Mouse (Mus musculus) MEL (cell line): ENCODE data around the gene Syce3. TPM values are rescaled to one million over a fixed set of nuclear protein-coding genes. Genes with fewer than 3 reads are reported as not detected.

ENCODE experiments used
- DNase-seq: peaks from one replicate; pipeline ENCODE4 v3.0.0; 2011; ENCODE audit warnings: low read depth, low spot score
- H3K27ac ChIP-seq: 2 replicates; pipeline ENCODE4 v1.5.1; 2012; ENCODE audit warnings: low read depth, mild to moderate bottlenecking, control low read depth, low read length, moderate library complexity; ENCODE audit not compliant: control insufficient read depth
- H3K27me3 ChIP-seq, 2 experiments: fragments of 150-350 bp in 1 of 2; sonication (generic) in 1 of 2; 2 replicates each; pipeline ENCODE4 v1.6.1; 2012; ENCODE audit warnings: low read length in 2 of 2, mild to moderate bottlenecking in 2 of 2, improper control_type of control experiment in 1 of 2, moderate library complexity in 1 of 2; ENCODE audit not compliant: insufficient read depth in 2 of 2, control insufficient read depth in 1 of 2
- H3K36me3 ChIP-seq, 2 experiments: 2 replicates each; pipeline ENCODE4 v1.6.1; 2012 to 2014; ENCODE audit warnings: low read length in 2 of 2, improper control_type of control experiment in 1 of 2, inconsistent platforms in 1 of 2, mild to moderate bottlenecking in 1 of 2; ENCODE audit not compliant: insufficient read depth in 2 of 2, control insufficient read depth in 1 of 2
- H3K4me1 ChIP-seq, 2 experiments: fragments of 150-350 bp in 1 of 2; sonication (generic) in 1 of 2; 2 replicates each; pipeline ENCODE4 v1.6.1; 2012; ENCODE audit warnings: low read length in 2 of 2, improper control_type of control experiment in 1 of 2, mild to moderate bottlenecking in 1 of 2; ENCODE audit not compliant: insufficient read depth in 2 of 2, control insufficient read depth in 1 of 2
- H3K4me3 ChIP-seq, 2 experiments: fragments of 150-350 bp in 1 of 2; sonication (generic) in 1 of 2; 2 replicates each; pipeline ENCODE4 v1.5.1; 2012; ENCODE audit warnings: low read depth in 2 of 2, low read length in 2 of 2, mild to moderate bottlenecking in 2 of 2, moderate library complexity in 2 of 2, control low read depth in 1 of 2, improper control_type of control experiment in 1 of 2; ENCODE audit not compliant: control insufficient read depth in 1 of 2, insufficient read depth in 1 of 2
- H3K79me2 ChIP-seq: 2 replicates; pipeline ENCODE4 v1.6.1; 2012; ENCODE audit warnings: mild to moderate bottlenecking, low read length, moderate library complexity; ENCODE audit not compliant: control insufficient read depth, poor library complexity, insufficient read depth
- H3K9ac ChIP-seq: 2 replicates; pipeline ENCODE4 v1.6.1; 2012; ENCODE audit warnings: low read depth, mild to moderate bottlenecking, control low read depth, low read length, moderate library complexity; ENCODE audit not compliant: control insufficient read depth, poor library complexity, severe bottlenecking
- H3K9me3 ChIP-seq: fragments of 150-350 bp; sonication (generic); replicated peaks from 2 replicates; pipeline ENCODE4 v1.6.1; 2012; ENCODE audit warnings: mild to moderate bottlenecking, low read length, improper control_type of control experiment, moderate library complexity; ENCODE audit not compliant: insufficient read depth
- BHLHE40 ChIP-seq: IDR thresholded peaks from 2 replicates; pipeline ENCODE4 v1.6.1; 2012; ENCODE audit warnings: low read depth, mild to moderate bottlenecking, inconsistent platforms, low read length, improper control_type of control experiment, borderline replicate concordance
- ETS1 ChIP-seq: IDR thresholded peaks from 2 replicates; pipeline ENCODE4 v1.6.1; 2012; ENCODE audit warnings: low read depth, mild to moderate bottlenecking, inconsistent platforms, low read length, improper control_type of control experiment, moderate library complexity
- GABPA ChIP-seq: IDR thresholded peaks from 2 replicates; pipeline ENCODE4 v1.6.1; 2012; ENCODE audit warnings: low read depth, mild to moderate bottlenecking, inconsistent platforms, low read length, improper control_type of control experiment, moderate library complexity
- HCFC1 ChIP-seq: IDR thresholded peaks from 2 replicates; pipeline ENCODE4 v1.6.1; 2012; ENCODE audit warnings: low read depth, mild to moderate bottlenecking, inconsistent platforms, low read length, improper control_type of control experiment, moderate library complexity
- JUND ChIP-seq: IDR thresholded peaks from 2 replicates; pipeline ENCODE4 v1.6.1; 2011; ENCODE audit warnings: low read depth, mild to moderate bottlenecking, improper control_type of control experiment, low read length
- MAFK ChIP-seq: IDR thresholded peaks from 2 replicates; pipeline ENCODE4 v1.6.1; 2011; ENCODE audit warnings: low read depth, mild to moderate bottlenecking, low read length, improper control_type of control experiment, borderline replicate concordance
- MAZ ChIP-seq: IDR thresholded peaks from 2 replicates; pipeline ENCODE4 v1.6.1; 2012; ENCODE audit warnings: low read depth, mild to moderate bottlenecking, inconsistent platforms, low read length, improper control_type of control experiment
- NELFE ChIP-seq: IDR thresholded peaks from 2 replicates; pipeline ENCODE4 v1.6.1; 2011; ENCODE audit warnings: low read depth, low read length, improper control_type of control experiment
- POLR2AphosphoS2 ChIP-seq: IDR thresholded peaks from 2 replicates; pipeline ENCODE4 v1.6.1; 2011; ENCODE audit warnings: low read length, improper control_type of control experiment
- SMC3 ChIP-seq: IDR thresholded peaks from 2 replicates; pipeline ENCODE4 v1.6.1; 2011; ENCODE audit warnings: low read depth, low read length, improper control_type of control experiment
- TAL1 ChIP-seq: IDR thresholded peaks from 2 replicates; pipeline ENCODE4 v1.6.1; 2012; ENCODE audit warnings: mild to moderate bottlenecking, inconsistent platforms, low read length, moderate library complexity, mixed read lengths
- USF2 ChIP-seq, 2 experiments: IDR thresholded peaks; 2 replicates each; pipeline ENCODE4 v1.6.1; 2011 to 2012; ENCODE audit warnings: improper control_type of control experiment in 2 of 2, low read length in 2 of 2, borderline replicate concordance in 1 of 2, inconsistent platforms in 1 of 2, low read depth in 1 of 2, mild to moderate bottlenecking in 1 of 2; ENCODE audit not compliant: insufficient read depth in 1 of 2
- ZKSCAN1 ChIP-seq: IDR thresholded peaks from 2 replicates; pipeline ENCODE4 v1.6.1; 2012; ENCODE audit warnings: low read depth, mild to moderate bottlenecking, inconsistent platforms, low read length, improper control_type of control experiment, moderate library complexity
- ZNF384 ChIP-seq: IDR thresholded peaks from 2 replicates; pipeline ENCODE4 v1.6.1; 2012; ENCODE audit warnings: low read depth, mild to moderate bottlenecking, inconsistent platforms, low read length, improper control_type of control experiment
- polyA plus RNA-seq, 2 experiments: library from polyadenylated mRNA; stranded (reverse) in 1 of 2; unstranded in 1 of 2; fragments of >175 nt in 1 of 2; fragments of >200 nt in 1 of 2; gene quantifications; 2 replicates each; pipeline versions ENCODE4 v1.2.1 to v1.2.4; 2012; ENCODE audit warnings: low replicate concordance in 2 of 2, low read depth in 1 of 2; ENCODE audit not compliant: insufficient read length in 2 of 2, insufficient read depth in 1 of 2, missing spikeins in 1 of 2
- total RNA-seq: library from RNA; depleted of rRNA; stranded (reverse); fragments of 300-350 nt; gene quantifications from 2 replicates; pipeline ENCODE4 v1.2.3, GENCODE M21; 2012

Gene Syce3
- total and polyA plus RNA-seq, 3 experiments, result 1.4 to 1.5 TPM; not detected in 1

DNA sequence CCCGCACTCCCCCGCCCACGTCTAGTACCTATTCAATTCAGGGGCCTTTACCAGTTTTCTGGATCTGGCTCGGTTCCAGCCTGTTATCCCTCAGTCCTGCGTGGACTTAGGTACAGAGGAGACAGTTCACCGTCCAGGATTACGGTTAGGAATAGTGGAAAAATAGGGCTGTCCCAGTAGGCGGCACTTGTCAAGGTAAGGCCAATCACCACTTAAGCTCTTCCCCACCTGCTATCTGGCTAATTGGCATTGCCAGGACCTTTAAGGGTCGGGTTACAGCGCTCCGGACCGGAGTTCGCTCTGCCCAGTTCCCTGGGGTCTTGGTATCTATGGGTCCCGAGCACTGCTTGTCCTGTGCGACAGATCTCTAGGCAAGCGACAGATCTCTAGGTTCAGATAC is 33.3 kb downstream of the Syce3 start, which contains the start of gene Tymp:
Gene Tymp (minus strand): TSS at position 83 of the 400 bp plus-strand sequence.
- H3K9me3 ChIP-seq, result no peaks in the 10 kb centered on the region
- peaks cover 0 to 11% of the 10 kb centered on the region in 2 experiments; a peak in 1 of 4 replicates for H3K4me1 ChIP-seq
- TF ChIP-seq GABPA, result no peak
- no peak for TF ChIP-seq MAFK
- TF ChIP-seq SMC3, result no peak
- no peak for TF ChIP-seq ZKSCAN1
- no peak for TF ChIP-seq ZNF384

DNA sequence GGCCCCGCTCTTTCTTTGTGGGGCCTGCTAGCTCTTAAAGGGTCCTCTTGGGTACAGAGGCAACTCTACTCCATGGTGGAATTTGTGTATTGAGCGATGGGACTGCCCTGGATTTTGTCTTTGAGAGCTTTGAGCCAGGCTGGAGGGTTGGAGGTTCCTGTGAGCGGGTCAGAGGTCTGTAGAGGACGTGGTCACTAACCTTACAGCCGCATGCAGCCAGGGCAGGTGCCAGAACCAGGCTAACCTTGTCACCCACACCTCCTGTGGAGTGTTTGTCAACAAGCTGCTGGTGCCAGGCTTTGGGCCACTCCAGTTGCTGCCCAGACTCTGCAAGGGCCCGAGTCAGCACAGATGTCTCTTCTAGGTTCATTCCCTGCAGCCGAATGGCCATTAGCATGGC is 34.3 kb downstream of the Syce3 start:
- H3K36me3 ChIP-seq, result peaks cover 5 to 10% of the 10 kb centered on the region in 2 experiments; a peak in 3 of 4 replicates
- H3K9me3 ChIP-seq, result no peaks in the 10 kb centered on the region
- no peak overlapping the region for H3K27ac ChIP-seq
- no peak for DNase-seq
- H3K9ac ChIP-seq, result no peak overlapping the region
- peaks cover 0 to 11% of the 10 kb centered on the region in 2 experiments; a peak in 1 of 4 replicates for H3K4me1 ChIP-seq
- TF ChIP-seq NELFE, result no peak
- TF ChIP-seq HCFC1, result no peak
- TF ChIP-seq POLR2AphosphoS2, result no peak
- TF ChIP-seq ETS1, result no peak
- no peak for TF ChIP-seq TAL1
- TF ChIP-seq MAZ, result no peak
- no peak for TF ChIP-seq USF2 (IDR thresholded peaks at IDR 0.05; ENCODE audit: borderline replicate concordance in 1 of 2, insufficient read depth in 1 of 2, low read depth in 1 of 2, low read length in 2 of 2)
- no peak for TF ChIP-seq JUND
- no peak for TF ChIP-seq BHLHE40
- TF ChIP-seq, all 39 proteins: peak for 0
- H3K4me3 ChIP-seq, result no peak overlapping the region
- no peaks in the 10 kb centered on the region for H3K27me3 ChIP-seq
- peaks cover 20% of the 10 kb centered on the region for H3K79me2 ChIP-seq

More for the DNA sequence above, 33.3 kb downstream of the Syce3 start, which contains the start of gene Tymp:
- no peaks in the 10 kb centered on the region for H3K27me3 ChIP-seq
- peaks cover 0 to 10% of the 10 kb centered on the region in 2 experiments; a peak in 2 of 4 replicates for H3K36me3 ChIP-seq
- no peak within 1 kb of the TSS for H3K4me3 ChIP-seq
- DNase-seq, result no peak
- H3K9ac ChIP-seq, result no peak within 1 kb of the TSS
- no peak within 1 kb of the TSS for H3K27ac ChIP-seq
- peaks cover 18% of the 10 kb centered on the region for H3K79me2 ChIP-seq
